Mouse (Mus musculus) kidney, embryonic 16.5 days (tissue): ENCODE results near the gene Prkab2. TPM values are rescaled to one million over a fixed set of nuclear protein-coding genes. Genes with fewer than 3 reads are reported as not detected.

Experiments used
- ATAC-seq: fragments of 200-750 bp; cut with Nextera tagmentation; 2 replicates; pipeline ENCODE4 v1.8.0; 2017; ENCODE audit warnings: moderate TSS enrichment; ENCODE audit not compliant: low FRiP score, low TSS enrichment
- H3K27ac ChIP-seq: fragments of 300-500 bp; sonication (generic); 2 replicates; pipeline ENCODE4 v1.5.1; 2014; ENCODE audit warnings: low read length
- H3K27me3 ChIP-seq: fragments of 300-500 bp; sonication (generic); 2 replicates; pipeline ENCODE4 v1.6.1; 2014; ENCODE audit warnings: low read length, control low read depth, mixed read lengths; ENCODE audit not compliant: insufficient read depth
- H3K36me3 ChIP-seq: fragments of 300-500 bp; sonication (generic); 2 replicates; pipeline ENCODE4 v1.6.1; 2014; ENCODE audit warnings: low read length, control low read depth, mixed read lengths; ENCODE audit not compliant: insufficient read depth
- H3K4me1 ChIP-seq: fragments of 300-500 bp; sonication (generic); 2 replicates; pipeline ENCODE4 v1.6.1; 2014; ENCODE audit warnings: low read length, control low read depth, mixed read lengths; ENCODE audit not compliant: insufficient read depth
- H3K4me2 ChIP-seq: fragments of 300-500 bp; sonication (generic); replicated peaks from 2 replicates; pipeline ENCODE4 v1.6.1; 2014; ENCODE audit warnings: low read depth, low read length
- H3K4me3 ChIP-seq: fragments of 300-500 bp; sonication (generic); 2 replicates; pipeline ENCODE4 v1.5.1; 2014; ENCODE audit warnings: mild to moderate bottlenecking, low read length
- H3K9ac ChIP-seq: fragments of 300-500 bp; sonication (generic); replicated peaks from 2 replicates; pipeline ENCODE4 v1.6.1; 2014; ENCODE audit warnings: low read length
- H3K9me3 ChIP-seq: fragments of 300-500 bp; sonication (generic); 2 replicates; pipeline ENCODE4 v1.6.1; 2016; ENCODE audit warnings: low read length, control low read depth
- WGBS: fragments of 180-500 bp; shearing (Covaris S2); extraction: QIAGEN DNeasy Blood & Tissue Kit; methylation state at CpG from one replicate; pipeline ENCODE4 v1.1.7; 2014; 5-methylcytosine and 5-hydroxymethylcytosine counted together
- polyA plus RNA-seq: library from polyadenylated mRNA; unstranded; fragments of >200 nt; fragmentation: Nextera tagmentation; extraction: Ambion mirVana; gene quantifications from 2 replicates; pipeline ENCODE4 v1.2.1, GENCODE M21; 2015

Prkab2 gene
- polyA plus RNA-seq, 1 experiment from 2014 or later: 6.4 TPM

DNA sequence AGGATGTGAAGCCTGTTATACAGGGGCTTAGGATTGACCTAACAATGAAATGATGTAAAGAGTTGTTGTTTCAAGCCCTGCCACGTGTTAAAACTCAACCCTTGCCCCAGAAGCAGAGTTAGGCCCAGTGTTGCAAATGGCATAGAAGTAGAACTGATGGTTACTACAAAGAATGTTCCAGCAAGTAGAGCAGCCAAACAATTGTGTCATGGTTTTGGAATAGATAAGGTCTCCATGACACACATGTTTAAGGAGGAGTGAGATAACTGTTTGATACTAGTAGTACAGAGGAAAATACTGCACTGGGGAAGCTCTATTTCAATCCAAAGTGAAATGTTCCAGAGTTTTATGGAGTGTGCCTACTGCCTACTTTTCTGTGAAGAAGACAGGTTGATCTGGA, 9.5 kb upstream of the Prkab2 start:
- H3K4me3 ChIP-seq: no peak overlapping the region
- no peak overlapping the region for H3K4me2 ChIP-seq
- no peaks in the 10 kb centered on the region for H3K27me3 ChIP-seq
- no peaks in the 10 kb centered on the region for H3K9me3 ChIP-seq
- no peaks in the 10 kb centered on the region for H3K36me3 ChIP-seq
- H3K4me1 ChIP-seq: no peaks in the 10 kb centered on the region
- ATAC-seq: no peak
- H3K27ac ChIP-seq: no peak overlapping the region
- no peak overlapping the region for H3K9ac ChIP-seq
- WGBS: 25% methylated on average over 1 of the region's 1 CpGs

DNA sequence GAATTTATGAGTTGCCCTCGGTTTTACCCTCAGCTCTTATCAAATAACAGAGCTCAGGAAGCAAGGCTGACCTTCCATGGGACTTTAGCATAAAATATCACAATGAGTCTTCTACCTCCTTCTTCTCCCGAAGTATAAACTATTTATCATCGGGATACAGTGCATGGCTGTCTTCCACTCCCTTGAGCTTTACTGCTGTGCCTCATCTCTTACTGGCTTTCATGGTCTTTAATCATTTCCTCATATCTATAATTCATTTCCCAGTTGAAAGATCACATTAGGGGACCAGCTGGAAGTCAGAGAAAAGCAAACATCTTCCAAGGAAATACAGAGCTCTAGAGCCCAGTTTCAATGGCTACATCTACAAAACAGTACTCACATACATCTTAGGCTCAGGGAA, 9.0 kb upstream of the Prkab2 start:
- Histone ChIP-seq H3K36me3 (no peaks in the 10 kb centered on the region), H3K4me1 (no peaks in the 10 kb centered on the region), H3K4me2 (no peak overlapping the region), H3K27ac (0 out of 2 replicates have a peak overlapping the region, but pooled peaks have one; percentile 9), H3K27me3 (no peaks in the 10 kb centered on the region), H3K4me3 (no peak overlapping the region), H3K9ac (no peak overlapping the region), H3K9me3 (no peaks in the 10 kb centered on the region)
- ATAC-seq: peak; percentile 67; the same call in 1 of the 2 replicates
- WGBS: 22% methylated on average over 3 of the region's 3 CpGs

DNA sequence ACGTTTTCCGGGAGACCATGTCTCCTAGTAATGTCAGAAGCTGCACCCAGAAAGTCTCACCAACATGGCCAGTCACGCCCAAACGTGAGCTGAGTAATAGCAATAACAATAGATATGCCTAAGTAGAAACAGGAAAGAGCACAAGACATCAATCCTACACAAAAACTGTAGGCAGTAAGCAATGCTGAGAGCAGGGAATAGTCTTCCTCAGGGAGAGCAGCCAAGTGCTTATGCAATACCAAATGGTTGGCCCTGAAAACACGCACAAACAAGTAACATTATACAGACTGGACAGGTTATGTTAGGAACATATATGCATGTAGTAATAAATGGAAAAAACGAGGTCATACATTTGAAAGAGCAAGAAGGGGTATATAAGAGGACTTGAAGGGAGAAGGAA, 8.5 kb upstream of the Prkab2 start:
- H3K4me1 ChIP-seq: no peaks in the 10 kb centered on the region
- 0 out of 2 replicates have a peak overlapping the region, but pooled peaks have one; percentile 9 for H3K27ac ChIP-seq
- ATAC-seq: no peak
- H3K27me3 ChIP-seq: no peaks in the 10 kb centered on the region
- H3K4me3 ChIP-seq: no peak overlapping the region
- no peak overlapping the region for H3K9ac ChIP-seq
- 64% methylated on average over 6 of the region's 6 CpGs for WGBS
- no peaks in the 10 kb centered on the region for H3K9me3 ChIP-seq
- H3K4me2 ChIP-seq: no peak overlapping the region
- H3K36me3 ChIP-seq: no peaks in the 10 kb centered on the region

DNA sequence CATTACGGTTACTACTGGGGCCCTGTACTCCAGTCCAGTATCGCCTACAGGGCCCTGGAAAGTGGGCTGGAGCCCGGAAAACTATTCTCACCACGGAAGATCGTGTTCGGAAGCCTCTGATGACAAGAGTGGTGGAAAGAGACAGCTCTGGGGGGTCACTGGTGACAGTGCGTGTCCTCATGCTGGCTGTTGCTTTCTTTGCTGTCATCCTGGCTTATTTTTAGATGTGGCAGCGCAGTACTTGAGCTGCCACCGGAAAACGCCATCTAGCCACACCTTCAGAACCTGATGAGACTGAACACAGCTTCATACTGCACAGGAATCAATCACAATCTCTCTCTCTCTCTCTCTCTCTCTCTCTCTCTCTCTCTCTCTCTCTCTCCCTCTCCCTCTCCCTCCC, 6.4 kb upstream of the Prkab2 start:
- no peak overlapping the region for H3K27ac ChIP-seq
- WGBS: 85% methylated on average over 10 of the region's 10 CpGs
- ATAC-seq: no peak
- no peaks in the 10 kb centered on the region for H3K4me1 ChIP-seq
- no peaks in the 10 kb centered on the region for H3K36me3 ChIP-seq
- H3K27me3 ChIP-seq: no peaks in the 10 kb centered on the region
- peaks cover 3% of the 10 kb centered on the region; the same call in 1 of the 2 replicates for H3K9me3 ChIP-seq
- no peak overlapping the region for H3K9ac ChIP-seq
- no peak overlapping the region for H3K4me3 ChIP-seq
- no peak overlapping the region for H3K4me2 ChIP-seq

DNA sequence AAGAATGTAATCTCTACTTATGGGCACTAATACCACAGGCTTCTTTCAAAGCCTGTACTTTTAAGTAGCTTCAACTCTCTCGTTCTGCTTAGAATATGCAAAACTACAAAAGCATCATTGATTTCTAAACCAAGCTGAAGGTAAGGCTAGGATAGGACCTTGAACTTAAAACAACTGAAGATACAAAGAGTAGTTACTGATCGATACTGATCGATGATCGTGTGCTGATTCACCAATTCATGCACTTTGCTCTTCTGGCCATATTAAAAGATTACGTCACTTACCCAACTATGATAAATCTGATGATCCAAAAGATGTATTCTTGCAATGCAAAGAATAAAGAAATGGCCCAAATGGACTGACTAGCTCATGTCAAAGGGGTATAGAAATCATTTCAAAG, 4.2 kb upstream of the Prkab2 start:
- WGBS: 94% methylated on average over 5 of the region's 5 CpGs
- H3K4me1 ChIP-seq: peaks cover 5% of the 10 kb centered on the region; the same call in 1 of the 2 replicates
- no peak for ATAC-seq
- H3K4me3 ChIP-seq: no peak overlapping the region
- no peak overlapping the region for H3K4me2 ChIP-seq
- no peaks in the 10 kb centered on the region for H3K27me3 ChIP-seq
- H3K36me3 ChIP-seq: no peaks in the 10 kb centered on the region
- peaks cover 3% of the 10 kb centered on the region; the same call in 1 of the 2 replicates for H3K9me3 ChIP-seq
- H3K27ac ChIP-seq: no peak overlapping the region
- no peak overlapping the region for H3K9ac ChIP-seq

DNA sequence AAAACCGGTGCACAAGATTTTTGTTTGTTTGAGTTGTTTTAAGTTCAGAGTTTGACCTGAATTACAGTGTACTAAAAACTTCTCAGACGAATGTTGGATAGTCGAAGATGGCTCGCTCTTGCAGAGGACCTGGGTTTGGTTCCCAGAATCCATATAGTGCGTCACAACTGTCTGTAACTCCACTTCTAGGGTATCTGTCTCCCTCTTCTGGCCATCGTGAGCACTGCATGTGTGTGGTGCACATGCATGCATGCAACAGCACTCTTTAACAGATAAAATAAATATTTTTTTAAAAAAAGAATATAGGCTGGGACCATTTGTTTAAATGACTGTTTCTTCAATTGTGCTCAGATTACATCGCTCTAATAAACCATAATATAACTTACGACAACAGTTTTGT, 3.1 kb upstream of the Prkab2 start:
- 85% methylated on average over 8 of the region's 8 CpGs for WGBS
- H3K36me3 ChIP-seq: no peaks in the 10 kb centered on the region
- no peak overlapping the region for H3K27ac ChIP-seq
- H3K4me3 ChIP-seq: no peak overlapping the region
- no peak for ATAC-seq
- no peak overlapping the region for H3K4me2 ChIP-seq
- H3K4me1 ChIP-seq: peaks cover 16% of the 10 kb centered on the region
- H3K27me3 ChIP-seq: no peaks in the 10 kb centered on the region
- no peak overlapping the region for H3K9ac ChIP-seq
- H3K9me3 ChIP-seq: peaks cover 3% of the 10 kb centered on the region; the same call in 1 of the 2 replicates

DNA sequence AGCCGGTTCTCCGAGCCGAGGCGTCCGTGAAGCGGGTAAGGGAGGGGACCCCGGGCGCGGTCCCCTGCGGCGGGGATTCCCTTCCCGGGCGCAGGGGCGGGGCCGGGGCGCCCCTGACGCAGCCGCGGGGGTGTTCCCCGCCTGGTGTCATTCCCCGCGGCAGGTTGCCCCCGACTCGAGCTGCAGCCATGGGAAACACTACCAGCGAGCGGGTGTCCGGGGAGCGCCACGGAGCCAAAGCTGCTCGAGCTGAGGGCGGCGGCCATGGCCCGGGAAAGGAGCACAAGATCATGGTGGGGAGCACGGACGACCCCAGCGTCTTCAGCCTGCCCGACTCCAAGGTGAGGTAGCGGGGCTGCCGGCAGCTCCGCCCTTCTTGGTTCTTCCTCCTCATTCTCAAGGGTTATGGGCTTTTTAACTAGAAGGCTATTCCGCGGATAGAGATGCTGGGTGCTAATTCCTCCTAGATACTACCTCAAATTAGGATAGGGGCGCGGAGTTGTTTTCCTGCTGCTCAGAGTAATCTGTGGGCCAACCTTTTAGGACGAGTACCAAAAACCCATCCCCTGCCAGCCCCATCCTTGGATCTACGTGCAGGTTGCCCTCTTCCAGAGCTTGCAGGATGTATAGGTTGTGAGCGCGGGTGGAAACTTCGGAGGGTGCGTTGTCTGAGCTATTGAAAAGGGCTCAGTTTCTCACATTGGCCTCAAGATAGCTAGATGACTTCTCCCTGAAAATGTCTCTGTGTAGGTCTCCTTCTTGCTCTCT, 617 bp downstream of the Prkab2 start:
- Histone ChIP-seq H3K4me3 (peak overlapping the region; percentile 90), H3K27me3 (no peaks in the 10 kb centered on the region), H3K9ac (peak overlapping the region; percentile 83), H3K27ac (peak overlapping the region; percentile 58; the same call in 1 of the 2 replicates), H3K36me3 (peaks cover 4% of the 10 kb centered on the region; the same call in 1 of the 2 replicates), H3K9me3 (peaks cover 3% of the 10 kb centered on the region; the same call in 1 of the 2 replicates), H3K4me2 (peak overlapping the region; percentile 87), H3K4me1 (peaks cover 16% of the 10 kb centered on the region)
- ATAC-seq: peak; percentile 83
- WGBS: 1% methylated on average over 49 of the region's 50 CpGs

DNA sequence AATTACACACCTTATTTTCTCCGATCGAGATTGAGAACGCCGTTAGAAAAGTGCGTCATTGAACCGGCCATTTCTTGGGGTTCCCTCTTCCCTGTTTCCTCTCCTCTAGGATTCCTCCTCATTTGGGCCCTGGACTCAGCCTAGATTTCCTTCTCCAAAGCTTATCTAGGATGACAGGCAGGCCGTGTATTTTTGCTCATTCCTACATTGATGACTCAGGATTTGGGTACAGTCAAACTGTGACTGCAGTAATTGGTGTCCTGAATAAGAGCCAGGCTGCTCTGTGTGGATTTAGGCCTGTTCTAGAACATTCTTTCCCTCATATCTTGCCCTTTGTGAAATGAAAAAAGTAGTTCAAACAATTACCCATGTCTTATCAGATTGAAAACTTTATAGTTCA, 1.8 kb downstream of the Prkab2 start:
- Histone ChIP-seq H3K4me3 (no peak overlapping the region), H3K27me3 (no peaks in the 10 kb centered on the region), H3K36me3 (peaks cover 5% of the 10 kb centered on the region), H3K4me2 (0 out of 2 replicates have a peak overlapping the region, but pooled peaks have one; percentile 87), H3K27ac (no peak overlapping the region), H3K9ac (no peak overlapping the region), H3K9me3 (peaks cover 3% of the 10 kb centered on the region; the same call in 1 of the 2 replicates), H3K4me1 (peaks cover 16% of the 10 kb centered on the region)
- WGBS: 87% methylated on average over 7 of the region's 7 CpGs
- no peak for ATAC-seq

DNA sequence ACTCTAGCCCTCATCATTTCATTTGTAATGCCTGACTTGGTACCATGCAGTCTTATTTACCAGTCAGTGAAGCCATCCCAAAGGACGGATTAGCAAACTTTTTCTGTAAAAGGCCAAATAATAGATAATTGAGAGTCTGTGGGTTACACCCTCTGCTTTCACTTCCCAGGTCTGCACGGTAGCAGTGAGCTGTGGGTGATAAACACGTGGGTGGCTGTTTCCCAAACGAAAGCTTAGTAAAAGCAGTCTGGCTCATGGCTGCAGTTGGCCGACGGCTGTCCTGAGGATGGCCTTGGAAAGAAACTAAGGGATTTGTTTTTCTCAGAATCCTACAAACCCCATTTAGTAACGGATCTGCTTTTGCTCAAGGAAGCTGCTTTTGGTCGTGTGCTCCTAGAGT, 3.2 kb downstream of the Prkab2 start:
- Histone ChIP-seq H3K4me1 (peaks cover 16% of the 10 kb centered on the region), H3K36me3 (peaks cover 5% of the 10 kb centered on the region), H3K4me2 (no peak overlapping the region), H3K27ac (no peak overlapping the region), H3K4me3 (no peak overlapping the region), H3K9me3 (no peaks in the 10 kb centered on the region), H3K9ac (no peak overlapping the region), H3K27me3 (no peaks in the 10 kb centered on the region)
- no peak for ATAC-seq
- 74% methylated on average over 8 of the region's 8 CpGs for WGBS

DNA sequence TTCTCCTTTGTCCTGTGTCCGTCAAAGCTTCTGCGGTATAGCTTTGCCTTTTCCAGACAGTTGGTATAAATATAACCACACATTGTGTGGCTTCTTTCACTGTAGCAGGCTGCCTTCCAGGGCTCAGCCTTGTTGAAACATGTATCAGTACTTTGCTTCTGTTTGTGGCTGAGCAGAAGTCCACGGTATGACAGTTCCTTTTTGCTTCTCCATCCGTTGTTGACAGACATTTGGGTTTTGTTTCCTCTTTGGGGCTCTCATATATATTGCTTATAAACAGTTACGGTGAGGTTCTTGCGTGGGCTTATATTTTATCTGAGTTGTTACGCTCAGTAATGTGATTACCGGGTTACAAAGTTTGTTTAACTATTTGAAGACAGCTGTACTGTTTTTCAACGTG, 7.5 kb downstream of the Prkab2 start:
- Histone ChIP-seq H3K36me3 (peaks cover 21% of the 10 kb centered on the region), H3K4me2 (no peak overlapping the region), H3K27me3 (no peaks in the 10 kb centered on the region), H3K27ac (no peak overlapping the region), H3K4me3 (no peak overlapping the region), H3K9ac (no peak overlapping the region), H3K9me3 (no peaks in the 10 kb centered on the region), H3K4me1 (no peaks in the 10 kb centered on the region)
- ATAC-seq: no peak
- WGBS: 87% methylated on average over 9 of the region's 9 CpGs
